Mouse (Mus musculus) cerebellum, adult 2 months (tissue): ENCODE results near the gene Pum1.

Experiments used
- CTCF ChIP-seq: fragments of 200-500 bp; IDR thresholded peaks from 2 replicates; pipeline ENCODE4 v1.5.1; 2011; ENCODE audit warnings: low read depth, mild to moderate bottlenecking, control low read depth, low read length, moderate library complexity, borderline replicate concordance; ENCODE audit not compliant: insufficient read depth
- POLR2A ChIP-seq: fragments of 200-500 bp; IDR thresholded peaks from 2 replicates; pipeline ENCODE4 v1.6.1; 2011; ENCODE audit warnings: low read length, control low read depth, borderline replicate concordance; ENCODE audit not compliant: insufficient read depth

GRCm38 (mm10) chr4:130799118-130799517 lies 136.0 kb downstream of the Pum1 start:
- TF ChIP-seq POLR2A, result no peak
- TF ChIP-seq CTCF, result no peak
